Mouse (Mus musculus): ENCODE results near the gene Ajm1. TPM values are rescaled to one million over a fixed set of nuclear protein-coding genes. Genes with fewer than 3 reads are reported as not detected.

Ajm1 gene
- total RNA-seq, 2 experiments from 2014 or later, result 0.73 to 1.3 TPM

- no peak for DNase-seq
Observed at GRCm38 (mm10) chr2:25583571-25583970, 2.0 kb upstream of the Ajm1 start.

DNA sequence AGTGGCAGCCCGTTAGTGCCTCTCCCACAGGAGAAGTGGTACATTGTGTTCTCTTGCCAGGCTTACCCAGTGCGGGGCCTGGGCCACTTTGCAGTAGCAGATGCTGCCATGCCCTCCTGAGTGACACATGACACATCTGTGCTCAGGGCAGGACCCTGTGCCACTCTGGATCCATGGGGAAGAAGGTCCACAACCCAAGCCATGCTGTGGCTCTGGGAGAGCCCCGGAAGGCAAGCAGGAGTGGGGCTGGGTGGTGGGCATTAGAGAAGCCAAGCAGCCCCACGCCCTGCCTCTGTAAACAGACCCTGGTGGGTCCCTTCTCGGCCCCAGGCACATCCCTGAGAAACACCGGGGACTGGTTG is 1.5 kb upstream of the Ajm1 start:
- DNase-seq, result no peak

DNA sequence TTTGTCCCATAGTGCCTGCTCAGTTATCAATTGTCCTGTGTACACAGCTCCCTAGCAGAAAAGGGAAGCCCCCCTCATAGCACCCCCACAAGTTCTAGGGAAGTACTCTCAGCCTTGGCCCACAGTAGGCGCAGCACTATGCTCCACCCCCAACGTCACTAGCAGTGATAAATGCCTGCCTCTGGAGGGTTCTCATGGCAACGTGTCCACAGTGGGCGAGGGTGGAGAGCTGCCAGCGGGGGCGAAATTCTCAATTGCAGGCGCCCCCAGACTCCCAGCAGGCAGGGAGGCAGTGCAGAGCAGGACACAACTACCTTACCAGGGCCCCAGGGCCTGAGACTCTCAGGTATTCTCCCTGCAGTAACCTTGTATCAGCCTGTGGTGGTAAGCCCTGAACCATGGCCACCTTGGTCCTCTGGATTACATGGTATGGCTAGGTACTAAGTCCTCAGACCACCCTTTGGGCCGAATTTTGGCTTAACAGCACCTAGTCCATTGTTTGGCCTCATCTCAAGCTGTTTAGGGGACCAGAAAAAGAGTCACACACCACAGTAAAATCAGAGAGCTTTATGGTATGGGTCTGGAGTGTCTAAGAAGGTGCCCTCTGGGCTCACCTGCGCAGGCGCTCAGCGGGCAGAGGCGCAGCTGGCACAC is 1.0 kb upstream of the Ajm1 start:
- peak in 1 of 2 experiments; percentile 56 for DNase-seq

DNA sequence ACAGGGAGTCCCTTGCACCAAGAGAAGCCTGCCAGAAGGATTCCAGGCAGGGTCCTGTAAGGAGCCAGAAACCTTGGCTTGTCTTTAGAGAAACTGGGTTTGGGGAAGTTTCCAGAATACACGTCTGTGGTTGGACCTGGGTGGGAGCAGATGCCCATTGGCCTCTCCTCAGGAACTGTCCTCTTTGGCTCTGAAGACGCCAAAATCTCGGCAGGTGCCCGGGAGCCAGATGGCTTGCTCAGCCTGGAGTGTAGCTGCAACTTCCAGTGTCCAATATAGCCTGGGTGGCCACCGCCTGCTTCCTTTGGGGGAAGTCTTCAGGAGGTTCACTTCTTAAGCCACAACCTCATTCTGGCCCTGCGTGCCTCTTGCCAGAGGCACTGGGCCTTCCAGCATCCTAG is 344 bp upstream of the Ajm1 start:
- no peak for DNase-seq

DNA sequence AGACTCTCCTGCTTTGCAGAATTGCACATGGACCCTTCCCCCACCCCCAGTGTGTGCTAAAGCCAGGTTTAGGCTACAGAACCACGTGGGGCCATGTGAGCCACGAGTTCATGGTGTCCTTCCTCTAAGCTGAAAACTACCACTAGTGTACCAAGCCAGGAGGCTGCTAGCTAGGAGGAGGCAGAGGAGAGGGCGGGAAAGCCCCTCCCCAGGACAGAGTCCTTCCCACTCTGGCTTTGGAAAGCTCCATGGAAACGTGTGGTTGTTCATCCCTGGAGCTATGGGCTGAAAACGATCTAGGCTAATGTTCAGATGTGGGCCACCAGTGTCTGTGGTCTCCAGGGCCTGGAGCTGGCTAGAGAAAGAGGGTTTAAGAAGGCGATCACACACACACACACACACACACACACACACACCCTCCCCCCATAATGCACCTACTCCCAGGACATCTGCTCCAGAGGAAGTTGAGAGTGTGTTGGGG is 896 bp downstream of the Ajm1 start:
- DNase-seq, result no peak

DNA sequence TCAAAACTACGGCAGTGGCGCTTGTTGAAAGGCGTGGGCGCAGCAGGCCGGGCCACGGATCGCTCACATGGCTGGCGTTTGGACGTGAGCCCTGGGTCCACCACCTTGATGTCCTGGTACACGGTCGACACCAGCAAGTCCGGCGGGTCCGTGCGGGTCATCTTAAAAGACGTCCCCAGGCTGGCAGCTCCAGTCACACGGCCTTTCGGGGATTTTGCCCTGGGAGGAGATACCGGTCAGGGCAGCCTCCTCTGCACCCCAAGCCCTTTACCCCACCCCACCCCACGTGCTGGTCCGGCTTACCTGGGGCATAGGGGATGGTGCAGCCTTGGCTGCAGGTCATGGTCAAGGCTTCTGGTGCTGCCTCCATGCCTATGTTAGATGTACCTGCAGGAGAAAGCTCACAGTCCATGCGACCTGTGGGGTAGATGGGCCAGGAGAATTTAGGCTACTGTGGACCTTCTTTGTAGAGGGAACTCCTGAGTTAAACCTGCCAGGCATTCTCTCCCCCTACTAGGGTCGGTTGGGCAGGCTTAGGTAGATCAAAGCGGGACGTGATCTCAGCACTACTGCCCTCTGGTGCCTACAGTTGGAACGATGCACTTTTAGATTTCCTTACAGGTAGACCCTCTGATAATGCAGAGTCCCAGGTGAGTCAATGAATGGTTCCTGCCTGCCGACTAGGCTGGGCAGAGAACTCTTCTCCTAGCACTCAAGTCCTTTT is 1.7 kb downstream of the Ajm1 start:
- no peak for DNase-seq

GRCm38 (mm10) chr2:25578796-25579736 is 2.5 kb downstream of the Ajm1 start:
- no peak for DNase-seq

GRCm38 (mm10) chr2:25577951-25578795 is 3.4 kb downstream of the Ajm1 start:
- no peak for DNase-seq

DNA sequence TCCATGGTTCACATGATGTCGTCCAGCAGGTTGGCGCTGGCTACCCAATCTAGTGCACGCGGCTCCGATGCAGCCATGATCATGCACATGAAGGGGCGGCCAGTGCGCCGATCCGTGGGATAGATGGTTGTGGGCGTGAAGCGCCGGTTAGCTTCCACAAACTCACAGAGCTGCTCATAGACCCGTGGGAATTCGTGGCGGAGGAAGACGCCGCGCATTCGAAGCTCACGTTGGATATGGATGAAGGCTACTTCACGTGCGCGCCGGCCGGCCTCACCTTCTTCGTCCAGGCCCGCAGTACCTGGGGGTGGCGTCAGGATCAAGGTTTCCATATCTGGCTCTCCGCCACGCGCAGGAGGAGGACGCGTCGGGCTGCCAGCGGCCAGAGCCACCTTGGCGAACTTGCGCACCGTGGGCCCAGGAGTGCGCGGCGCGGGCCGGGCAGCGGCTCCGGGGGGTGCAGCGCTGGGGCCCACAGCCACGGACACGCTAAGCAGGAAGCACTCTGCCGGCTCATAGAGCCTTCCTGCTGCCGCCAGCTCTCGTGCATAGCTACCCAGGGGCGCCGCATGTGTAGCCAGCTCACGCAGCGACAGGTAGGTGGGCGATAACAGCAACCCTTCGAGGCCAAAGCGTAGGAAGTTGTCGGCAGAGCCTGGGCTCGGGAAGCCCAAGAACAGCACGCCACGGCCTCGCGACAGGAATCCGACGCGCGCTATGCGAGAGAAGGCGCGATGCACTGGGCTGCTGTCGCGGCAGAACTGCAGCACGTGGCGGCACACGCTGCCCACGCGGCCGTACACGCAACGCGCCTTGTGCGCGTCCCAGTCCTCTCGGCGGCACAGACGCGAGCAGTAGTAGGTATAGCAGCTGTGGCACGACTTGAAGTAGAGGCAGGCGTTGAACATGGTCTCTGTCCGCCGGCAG is 4.3 kb downstream of the Ajm1 start:
- DNase-seq, result no peak

- no peak for DNase-seq
Observed at GRCm38 (mm10) chr2:25576028-25576850, 5.3 kb downstream of the Ajm1 start.

DNA sequence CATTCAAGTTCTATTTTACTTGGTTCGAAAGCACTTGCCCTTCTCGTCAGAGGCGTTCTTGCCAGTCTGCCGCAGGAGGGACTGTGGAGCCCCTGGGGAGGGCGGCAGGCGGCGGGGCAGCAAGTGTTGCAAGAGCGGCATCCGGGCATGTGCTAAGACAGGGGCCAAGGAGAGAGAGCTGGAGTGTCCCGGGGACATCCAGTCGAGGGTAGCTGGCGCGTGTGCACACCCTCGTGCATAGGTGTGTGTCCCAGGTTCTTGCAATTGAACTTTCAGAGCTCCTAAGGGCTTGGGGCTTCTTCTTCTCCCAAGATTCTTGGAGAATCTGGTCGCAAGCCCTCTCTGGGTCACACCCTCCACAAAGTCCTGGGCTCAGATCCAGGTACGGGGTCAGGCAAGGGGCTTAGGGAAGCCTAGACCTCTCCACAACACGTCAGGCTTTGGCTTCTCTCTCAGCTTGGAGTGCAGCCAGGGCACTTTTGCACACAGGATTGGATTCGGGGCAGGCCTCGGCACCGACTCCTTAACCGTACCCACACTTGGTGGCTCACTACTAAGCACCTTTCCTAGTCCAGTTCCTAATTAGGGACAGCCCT is 6.0 kb downstream of the Ajm1 start:
- DNase-seq, result peak; percentile 57 to 69

DNA sequence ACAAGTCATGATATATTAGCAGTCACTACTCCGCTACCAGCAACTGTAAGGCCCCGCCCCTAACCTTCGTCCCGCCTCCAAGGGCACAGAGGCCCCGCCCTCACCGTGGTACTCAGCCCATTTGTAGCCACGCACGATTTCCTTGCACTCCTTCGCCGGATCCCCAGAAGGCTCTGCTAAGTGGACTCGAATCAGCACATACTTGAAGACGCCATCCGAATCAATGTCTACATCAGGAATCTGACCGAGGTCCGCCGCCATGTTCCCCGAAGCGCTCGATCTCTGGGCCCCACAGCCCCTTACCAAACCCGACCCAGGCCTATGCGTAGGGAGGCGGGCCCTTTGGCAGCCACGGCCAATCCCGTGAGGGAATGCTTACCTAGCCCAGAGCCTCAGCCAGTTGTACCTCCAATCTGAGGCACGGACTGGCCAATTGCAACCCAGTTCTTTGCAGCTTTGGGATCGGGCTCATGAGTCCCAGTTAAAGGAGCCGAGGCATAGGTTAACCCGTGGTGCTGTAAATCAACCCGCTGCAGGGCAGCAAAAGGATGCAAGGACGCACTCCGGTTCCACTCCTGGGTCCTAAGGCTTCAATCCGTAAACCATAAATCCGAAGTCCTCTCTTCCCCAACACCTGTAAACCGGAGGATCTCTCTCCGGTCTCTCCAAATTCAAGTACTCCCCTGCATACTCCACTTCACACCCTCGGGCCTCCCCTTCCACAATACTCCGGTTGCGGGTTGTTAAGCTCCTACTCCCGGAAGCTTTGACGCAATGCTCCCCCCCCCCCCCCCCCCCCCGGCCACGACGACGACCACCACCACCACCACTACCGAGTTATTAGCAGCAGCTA is 6.8 kb downstream of the Ajm1 start, which contains the start of the genes Mamdc4 and Phpt1:
Mamdc4 (minus strand) TSS at position 267 of the 853 bp plus-strand sequence.
Phpt1 (minus strand) TSS at position 646 of the 853 bp plus-strand sequence.
- DNase-seq, result peak; percentile 97

DNA sequence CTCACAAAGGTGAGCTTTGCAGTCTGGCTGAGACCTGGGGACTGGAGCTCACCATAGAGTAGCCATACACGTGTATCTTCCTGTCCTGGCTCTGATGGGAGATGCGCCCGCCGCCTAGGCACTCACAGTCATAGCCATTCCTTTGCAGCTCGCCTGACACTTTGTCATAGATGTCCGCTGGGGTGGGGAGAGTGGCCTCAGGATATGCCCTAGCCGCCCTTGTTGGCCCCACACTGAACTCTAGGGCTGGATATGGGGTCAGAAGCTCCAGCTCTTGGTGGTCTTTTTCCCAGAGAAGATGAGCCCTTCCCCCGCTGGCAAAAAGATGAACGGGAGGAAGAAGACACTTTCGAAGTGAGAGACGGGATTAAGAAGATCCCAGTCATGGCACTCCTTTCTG is 7.4 kb downstream of the Ajm1 start:
- no peak for DNase-seq

DNA sequence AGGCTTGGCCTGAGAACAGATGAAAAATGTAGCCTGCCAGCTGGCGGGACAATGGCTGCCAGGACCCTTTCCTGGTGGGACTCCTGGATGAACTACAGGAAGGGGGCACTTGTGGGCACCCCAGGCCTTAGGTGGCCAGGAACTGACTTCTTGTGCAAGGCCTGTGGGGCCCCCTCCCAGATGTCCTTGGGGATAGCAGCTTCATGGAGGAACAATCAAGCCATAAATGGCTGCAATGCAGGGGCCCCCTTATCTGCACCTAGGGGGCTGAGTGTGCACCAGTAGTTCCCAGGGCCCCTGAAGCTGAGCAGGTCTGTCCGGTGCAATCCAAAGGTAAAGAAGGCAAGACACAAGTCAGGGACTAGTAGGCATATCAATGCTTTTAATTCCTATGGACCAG is 8.5 kb downstream of the Ajm1 start:
- no peak for DNase-seq

- DNase-seq, result no peak
Observed at GRCm38 (mm10) chr2:25571221-25571620, 10.3 kb downstream of the Ajm1 start.

GRCm38 (mm10) chr2:25569323-25569722 is 12.2 kb downstream of the Ajm1 start:
- DNase-seq, result no peak

DNA sequence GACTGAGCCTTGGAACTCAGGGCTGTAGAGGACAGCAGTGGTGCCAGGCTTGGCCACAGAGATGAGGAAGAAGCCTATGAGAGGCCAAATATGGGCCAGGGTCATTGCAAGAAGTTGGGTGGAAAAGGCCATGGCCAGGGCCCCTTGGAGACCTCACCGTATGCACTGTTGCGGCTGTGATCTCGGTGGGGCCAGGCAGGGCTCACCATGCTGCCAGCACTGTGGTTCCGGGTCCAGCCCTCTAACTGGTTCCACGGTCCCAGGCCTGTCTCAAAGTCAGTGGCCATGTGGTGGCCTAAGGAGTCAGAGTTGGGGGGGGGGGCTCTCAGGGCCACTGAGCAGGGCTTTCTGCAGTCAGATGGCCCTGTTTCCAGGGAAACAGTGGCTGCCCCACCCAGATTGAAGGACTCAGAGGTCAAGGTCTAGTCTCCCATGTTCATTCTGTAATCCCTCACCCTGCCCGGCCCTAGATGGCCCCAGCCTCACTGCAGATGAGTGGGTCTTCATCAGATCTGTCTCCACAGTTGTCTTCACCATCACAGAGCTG is 13.0 kb downstream of the Ajm1 start:
- no peak for DNase-seq

GRCm38 (mm10) chr2:25566558-25566957 is 15.0 kb downstream of the Ajm1 start:
- DNase-seq, result no peak
